Mouse (Mus musculus) thymus, postnatal 36 days (tissue): Measurements from ENCODE around the gene Amotl2.
"Not testable (repeated sequence)": the region's sequence is repeated elsewhere in the genome, so short reads cannot be mapped to it uniquely, and the experiment has no call there.

ENCODE experiments used
- DNase-seq, 2 experiments: peaks; one replicate each; pipeline ENCODE4 v3.0.0; 2022; ENCODE audit warnings: mixed read lengths in 2 of 2

Gene Amotl2

DNA sequence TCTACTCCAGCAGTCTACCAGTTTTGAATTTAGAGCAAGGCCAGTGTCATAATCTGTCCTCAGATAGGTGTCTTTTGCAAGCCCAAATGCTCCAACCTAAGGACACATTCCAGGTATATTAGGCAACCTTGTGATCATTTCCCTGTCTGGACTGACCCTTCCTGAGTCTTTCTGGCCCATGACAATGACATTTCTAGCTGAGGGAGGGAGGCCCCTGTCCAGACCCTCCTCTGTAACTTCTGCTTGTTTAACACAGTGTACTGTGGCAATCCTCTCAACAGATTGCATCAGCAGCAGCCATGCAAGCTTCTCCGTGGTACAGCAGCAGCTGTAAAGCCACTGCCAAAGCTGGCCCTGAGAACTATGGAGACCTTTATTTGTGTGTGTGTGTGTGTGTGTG is 19.5 kb downstream of the Amotl2 start:
- DNase-seq = no peak

- DNase-seq = no peak
These were observed 20.9 kb downstream of the Amotl2 start for GRCm38 (mm10) chr9:102737405-102737804.

GRCm38 (mm10) chr9:102746753-102747152 is 30.3 kb downstream of the Amotl2 start:
- DNase-seq = no peak

- DNase-seq = no peak
These were observed 31.4 kb downstream of the Amotl2 start for GRCm38 (mm10) chr9:102747902-102748301.

DNA sequence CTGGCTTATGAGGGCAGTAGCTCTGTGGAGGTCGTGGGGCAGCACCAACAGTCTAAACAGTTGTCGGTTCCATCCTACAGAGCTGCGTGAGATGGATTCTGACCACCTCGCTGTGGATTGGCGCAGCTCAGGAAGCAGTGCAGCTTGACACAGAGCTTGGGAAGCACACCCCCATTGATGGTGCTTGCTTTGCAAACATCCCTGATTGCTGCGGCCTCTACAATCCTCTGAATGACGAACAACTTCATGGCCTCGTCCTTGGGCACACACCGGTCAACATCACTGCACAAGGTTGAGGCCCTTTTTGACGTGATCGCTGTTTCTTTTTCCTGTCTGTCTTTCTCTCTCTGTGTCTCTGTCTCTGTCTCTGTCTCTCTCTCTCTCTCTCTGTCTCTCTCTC is 32.7 kb downstream of the Amotl2 start:
- no peak for DNase-seq

DNA sequence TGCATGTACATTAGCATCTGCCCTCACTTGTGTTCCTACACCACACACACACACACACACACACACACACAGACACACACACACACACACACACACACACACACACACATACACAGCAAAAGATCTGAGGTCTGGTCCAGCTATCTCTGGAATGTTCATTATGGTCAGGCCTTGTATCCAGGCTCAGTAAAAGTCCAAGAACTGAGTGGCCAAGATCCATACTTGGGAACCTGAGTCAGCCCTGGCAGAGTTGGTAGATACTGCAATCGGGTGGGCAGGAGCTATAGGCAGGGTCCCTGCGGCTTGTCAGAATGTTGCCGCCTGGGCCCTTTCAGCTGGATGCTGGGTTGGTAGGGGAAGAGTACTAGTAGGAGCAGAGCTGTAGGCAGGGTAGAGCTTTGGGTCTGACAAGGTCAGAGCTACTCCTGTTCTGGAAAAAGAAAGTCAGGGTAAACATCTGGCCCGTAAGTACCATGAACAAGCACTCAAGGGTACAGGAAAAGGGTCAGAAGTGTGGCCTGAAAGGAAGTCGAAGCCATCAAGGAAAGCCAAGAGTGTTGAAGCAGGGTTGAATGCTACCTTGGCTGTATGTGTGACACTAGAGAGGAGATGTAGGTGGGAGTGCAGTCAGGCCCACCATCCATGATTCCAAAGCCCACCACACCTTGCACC is 35.3 kb downstream of the Amotl2 start:
- no peak for DNase-seq

GRCm38 (mm10) chr9:102753299-102753698 is 36.8 kb downstream of the Amotl2 start:
- DNase-seq = no peak

DNA sequence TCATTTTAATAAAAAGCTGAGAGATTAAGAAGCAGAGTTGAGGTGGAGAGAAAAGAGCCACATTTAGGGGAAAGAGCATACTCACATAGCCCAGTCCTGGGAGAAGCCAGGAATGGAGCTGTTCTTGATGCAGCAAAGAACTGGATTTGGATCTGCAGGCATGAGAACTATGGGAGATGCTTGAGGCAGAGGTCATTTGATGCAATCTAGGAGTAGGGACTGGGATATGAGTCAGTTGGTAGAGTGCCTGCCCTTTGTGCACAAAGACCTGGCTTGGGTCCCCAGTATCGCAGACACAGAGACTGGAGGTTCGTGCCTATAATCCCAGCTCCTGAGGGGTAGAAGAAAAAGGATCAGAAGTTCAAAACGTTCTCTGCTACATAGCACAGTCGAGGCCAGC is 38.7 kb downstream of the Amotl2 start:
- DNase-seq = no peak

DNA sequence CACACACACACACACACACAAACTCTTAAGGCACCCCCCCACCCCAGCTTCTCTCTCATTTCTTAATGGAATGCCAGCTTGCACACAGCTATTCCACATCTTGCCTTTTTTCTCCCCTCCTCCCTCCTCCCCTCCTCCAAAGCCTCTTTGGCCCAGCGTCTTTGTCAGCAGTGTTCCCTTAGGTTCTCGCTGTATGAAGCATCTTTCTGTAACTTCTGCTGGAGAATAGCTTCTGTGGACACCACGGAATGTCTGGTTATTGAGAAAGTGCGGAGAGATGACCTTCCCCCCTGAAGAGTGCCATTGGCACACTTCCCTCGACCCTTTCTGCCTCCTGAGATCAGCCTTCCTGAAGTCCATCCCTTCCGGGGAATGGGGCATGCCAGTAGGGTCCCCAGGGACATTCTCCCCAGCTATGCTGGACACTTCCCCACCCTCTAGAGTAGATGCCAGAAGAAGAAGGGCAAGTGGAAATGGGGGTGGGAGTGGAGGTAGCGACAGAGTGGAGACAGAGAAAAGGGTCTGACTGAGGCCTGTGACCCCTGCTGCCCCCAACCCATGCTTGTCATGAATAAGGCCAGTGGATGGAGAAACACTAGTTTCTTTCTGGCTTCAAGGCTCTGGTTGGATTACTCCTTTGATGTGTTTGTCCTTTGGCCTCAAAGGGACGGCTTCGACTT is 39.3 kb downstream of the Amotl2 start:
- DNase-seq = no peak

GRCm38 (mm10) chr9:102756352-102756751 is 39.9 kb downstream of the Amotl2 start:
- DNase-seq = no peak

- no peak for DNase-seq
These were observed 42.4 kb downstream of the Amotl2 start for GRCm38 (mm10) chr9:102758851-102759250.

- no peak for DNase-seq
These were observed 43.1 kb downstream of the Amotl2 start for GRCm38 (mm10) chr9:102759581-102760001.

DNA sequence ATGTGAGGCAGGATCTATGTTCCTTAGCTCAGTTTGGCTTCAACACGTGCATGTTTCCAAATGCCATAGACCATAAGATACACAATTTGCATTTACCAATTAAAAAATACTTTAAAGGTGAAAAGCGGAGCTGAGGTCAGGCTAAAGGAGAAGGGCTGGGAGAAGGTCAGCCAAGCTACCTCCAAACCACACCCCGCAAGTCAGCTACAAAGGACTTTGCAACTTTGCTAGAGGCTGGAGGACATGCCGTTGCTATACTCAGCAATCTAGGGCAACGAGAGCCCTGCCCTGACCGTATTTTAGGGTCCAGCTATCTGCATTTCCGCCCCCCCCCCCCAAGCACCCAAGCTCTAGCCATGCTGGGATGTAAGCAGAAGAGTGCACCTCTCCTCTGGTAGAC is 45.1 kb downstream of the Amotl2 start:
- no peak for DNase-seq

DNA sequence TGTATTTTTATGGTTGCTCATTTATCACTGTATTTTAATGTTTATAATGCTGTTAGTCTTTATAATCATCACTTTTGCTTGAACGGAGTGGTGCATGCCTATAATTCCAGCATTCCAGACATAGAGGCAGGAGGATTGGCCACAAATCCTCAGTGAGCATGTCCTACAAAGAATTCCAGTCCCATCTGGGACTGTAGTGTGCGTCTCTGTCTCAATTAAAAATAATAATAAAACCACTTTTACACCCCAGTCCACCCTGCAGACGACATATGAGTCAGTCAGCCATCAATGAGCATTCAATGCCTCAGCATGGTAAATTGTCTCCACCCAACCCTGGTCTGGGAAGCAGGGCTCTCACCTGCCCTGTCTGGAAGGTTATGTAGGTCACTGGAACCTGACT is 46.4 kb downstream of the Amotl2 start:
- DNase-seq = no peak

DNA sequence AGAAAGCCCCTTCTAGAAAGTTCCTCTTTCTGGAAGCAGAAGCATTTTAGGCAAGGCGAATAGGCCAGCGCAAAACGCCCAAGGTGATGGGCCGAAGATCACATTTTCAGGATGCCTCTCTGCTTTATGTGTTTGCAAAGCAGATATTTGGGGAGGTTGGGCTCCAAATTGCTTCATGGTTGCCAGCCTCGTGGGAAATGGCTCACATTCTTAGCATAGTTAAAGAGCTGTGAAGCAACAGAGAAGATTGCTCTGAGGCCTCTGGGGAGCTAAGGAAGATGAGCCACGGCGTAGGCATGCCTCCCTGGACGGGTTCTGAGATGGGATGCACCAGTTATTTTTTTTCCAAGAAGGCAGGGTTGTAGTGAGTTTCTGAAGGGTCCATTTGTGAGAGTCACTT is 47.0 kb downstream of the Amotl2 start:
- DNase-seq = no peak

GRCm38 (mm10) chr9:102764540-102764939 is 48.1 kb downstream of the Amotl2 start:
- DNase-seq = not testable (repeated sequence)

GRCm38 (mm10) chr9:102766741-102767140 is 50.3 kb downstream of the Amotl2 start:
- DNase-seq = no peak

- no peak for DNase-seq
These were observed 52.8 kb downstream of the Amotl2 start for GRCm38 (mm10) chr9:102769257-102769656.

DNA sequence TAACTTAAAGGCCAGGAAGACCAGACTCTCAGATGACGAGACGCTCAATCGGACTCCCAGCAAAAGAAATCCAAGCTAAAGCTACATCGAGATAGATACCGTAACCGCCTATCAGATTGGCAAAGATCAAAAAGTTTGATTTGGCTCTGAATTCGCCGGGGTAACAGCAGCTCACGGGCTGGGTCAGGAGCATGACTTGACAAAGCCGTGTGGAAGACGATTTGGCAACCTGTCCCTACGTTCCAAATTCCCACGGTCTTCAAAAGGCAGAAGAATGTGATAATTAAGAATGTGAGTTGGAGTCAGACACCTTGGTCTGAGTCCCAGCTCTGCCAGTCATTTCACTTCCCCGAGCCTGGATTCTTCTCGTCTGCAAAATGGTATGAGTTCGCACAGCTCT is 53.7 kb downstream of the Amotl2 start:
- DNase-seq = no peak

GRCm38 (mm10) chr9:102771308-102771895 is 54.9 kb downstream of the Amotl2 start:
- no peak for DNase-seq

GRCm38 (mm10) chr9:102777631-102778591 is 61.4 kb downstream of the Amotl2 start:
- no peak for DNase-seq

GRCm38 (mm10) chr9:102779493-102779892 is 63.0 kb downstream of the Amotl2 start:
- peak; percentile 35 to 45 for DNase-seq
